Mouse (Mus musculus) liver, embryonic 14.5 days (tissue): Measurements from ENCODE around the gene Apob.

Experiments used
- CTCF ChIP-seq: IDR thresholded peaks from 2 replicates; pipeline ENCODE4 v1.5.1; 2016; ENCODE audit warnings: antibody characterized with exemption, low read depth, control low read depth
- EP300 ChIP-seq: IDR thresholded peaks from 2 replicates; pipeline ENCODE4 v1.6.1; 2016; ENCODE audit warnings: antibody characterized with exemption, low read depth

DNA sequence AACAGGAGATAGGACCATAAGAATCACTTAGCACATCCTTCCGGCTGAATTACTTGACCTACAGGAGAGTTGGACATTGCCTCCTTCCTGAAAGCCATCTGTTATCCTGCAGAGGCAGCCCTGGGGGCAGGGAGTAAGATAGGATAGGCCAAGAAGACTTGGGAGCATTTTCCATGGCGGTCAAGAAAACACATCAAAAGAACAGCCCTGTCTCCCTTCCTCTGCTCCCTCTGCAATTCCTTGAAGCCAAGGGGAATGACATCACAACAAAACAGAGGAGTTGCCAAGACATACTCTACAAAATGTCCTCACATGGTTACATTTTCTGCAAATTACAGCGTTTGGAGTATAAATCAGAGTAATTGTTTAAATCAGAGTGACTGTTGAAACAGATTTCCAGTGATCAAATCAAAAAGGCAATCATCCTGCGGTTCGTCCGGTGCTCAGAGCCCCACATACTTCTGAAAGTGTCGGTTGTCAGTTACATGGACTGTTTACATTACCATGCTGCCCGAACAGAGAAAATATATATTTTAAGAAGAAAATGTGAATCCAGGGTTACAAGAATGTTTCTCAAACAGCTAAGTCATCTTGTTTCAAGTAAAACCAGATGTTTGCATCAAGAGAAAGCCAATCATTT, 78.7 kb downstream of the Apob start:
- no peak for TF ChIP-seq CTCF
- no peak for TF ChIP-seq EP300
